ENCODE assay signal across 8 mouse cellular contexts in the genomic region with DNA sequence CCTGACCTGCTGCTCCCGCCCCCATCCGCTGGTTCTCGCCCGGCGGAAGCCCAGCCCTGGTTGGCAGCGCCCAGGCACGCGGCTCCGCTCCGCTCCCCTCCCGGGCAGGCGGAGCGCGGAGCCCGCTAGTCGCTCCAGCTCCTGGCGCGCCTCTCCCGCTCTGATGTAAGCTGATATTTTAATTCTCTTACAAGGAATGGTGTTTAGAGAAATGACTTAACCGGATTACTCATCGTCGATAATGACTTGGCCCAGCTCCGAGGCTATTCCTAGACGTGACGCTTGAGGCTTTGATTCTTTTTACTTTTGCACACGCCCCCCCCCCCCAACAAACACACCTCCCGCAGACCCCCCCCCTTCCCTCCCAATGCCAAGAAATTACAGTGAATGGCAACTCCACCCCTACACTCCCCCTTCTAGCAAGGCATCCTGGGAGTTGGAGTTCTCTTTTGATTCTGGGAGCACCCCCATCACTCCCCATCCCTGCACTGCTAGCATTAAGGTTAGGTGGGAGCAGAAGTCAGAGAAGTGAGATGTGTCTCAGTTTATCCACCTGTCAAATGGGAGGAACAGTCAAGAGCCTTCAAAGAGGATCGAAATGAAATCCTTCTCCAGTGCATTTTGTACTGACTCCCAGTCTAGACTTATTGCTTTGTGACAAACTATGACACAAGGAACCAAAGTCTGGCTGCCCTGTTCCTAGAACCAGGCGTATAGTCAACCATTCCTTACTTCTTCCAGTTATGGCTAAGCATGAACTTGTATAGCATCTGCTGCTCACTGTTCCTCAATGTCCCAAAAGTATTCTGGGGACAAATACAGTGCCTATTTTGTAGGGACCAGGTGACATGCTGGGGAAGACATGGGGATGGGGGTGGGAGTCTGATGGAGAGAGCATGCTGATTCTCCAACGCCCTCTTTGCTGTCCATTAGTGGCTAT. TPM values are rescaled to one million over a fixed set of nuclear protein-coding genes. Genes with fewer than 3 reads are reported as not detected.
DNase-seq lines count a peak whose midpoint lies in the region; ATAC-seq and TF ChIP-seq lines count a peak whose summit lies in the region.

No protein-coding gene starts in this region.

- peaks cover 69% of the 10 kb centered on the region for H3K27me3 ChIP-seq in forebrain, embryonic 10.5 days (ENCODE audit: poor library complexity, severe bottlenecking)
- H3K27me3 ChIP-seq in heart, embryonic 13.5 days (replicated peaks): peaks cover 37% of the 10 kb centered on the region
- no peaks in the 10 kb centered on the region for H3K27me3 ChIP-seq in kidney, postnatal 0 days (ENCODE audit: insufficient read depth, low read length)
- peaks cover 60% of the 10 kb centered on the region for H3K27me3 ChIP-seq in liver, embryonic 11.5 days (replicated peaks; ENCODE audit: control insufficient read depth, insufficient read depth, low read length)
- no peaks in the 10 kb centered on the region for H3K27me3 ChIP-seq in neural tube, embryonic 14.5 days (ENCODE audit: control insufficient read depth, insufficient read depth, low read length)

- peak overlapping the region; percentile 69 for H3K4me2 ChIP-seq in heart, embryonic 13.5 days
- peak overlapping the region; percentile 61 for H3K4me2 ChIP-seq in kidney, postnatal 0 days (ENCODE audit: low read length)
- H3K4me2 ChIP-seq in liver, embryonic 11.5 days: peak overlapping the region; percentile 67
- peak overlapping the region; percentile 55 for H3K4me2 ChIP-seq in neural tube, embryonic 14.5 days (ENCODE audit: low read depth, low read length)

- H3K36me3 ChIP-seq in forebrain, embryonic 10.5 days (replicated peaks): no peaks in the 10 kb centered on the region
- no peaks in the 10 kb centered on the region for H3K36me3 ChIP-seq in heart, embryonic 13.5 days
- H3K36me3 ChIP-seq in kidney, postnatal 0 days (ENCODE audit: insufficient read depth, low read length): no peaks in the 10 kb centered on the region
- H3K36me3 ChIP-seq in liver, embryonic 11.5 days (ENCODE audit: control insufficient read depth, insufficient read depth, low read length): no peaks in the 10 kb centered on the region
- H3K36me3 ChIP-seq in neural tube, embryonic 14.5 days (ENCODE audit: control insufficient read depth, insufficient read depth, low read length): no peaks in the 10 kb centered on the region

- peak; percentile 72 for DNase-seq in ovary, adult 18-20 months (ENCODE audit: low spot score)
- DNase-seq in ovary, postnatal 10 days (ENCODE audit: low spot score): no peak
- DNase-seq in forebrain, embryonic 10.5 days (ENCODE audit: extremely low spot score, low spot score): no peak
- peak; percentile 86 for DNase-seq in kidney, postnatal 0 days (ENCODE audit: low spot score)
- no peak for DNase-seq in liver, embryonic 11.5 days (ENCODE audit: low spot score)
- DNase-seq in thymus, postnatal 4 days: peak; percentile 62

- peak overlapping the region; percentile 73 for H3K9ac ChIP-seq in heart, embryonic 13.5 days
- H3K9ac ChIP-seq in kidney, postnatal 0 days (ENCODE audit: low read depth, low read length): no peak overlapping the region
- no peak overlapping the region for H3K9ac ChIP-seq in liver, embryonic 11.5 days (ENCODE audit: low read depth, low read length)
- H3K9ac ChIP-seq in neural tube, embryonic 14.5 days (replicated peaks; ENCODE audit: low read depth, low read length): peak overlapping the region; percentile 48

- 9% methylated on average over 30 of the region's 30 CpGs for WGBS in forebrain, embryonic 10.5 days
- WGBS in heart, embryonic 13.5 days: 8% methylated on average over 30 of the region's 30 CpGs
- WGBS in kidney, postnatal 0 days: 8% methylated on average over 30 of the region's 30 CpGs
- WGBS in liver, embryonic 11.5 days: 8% methylated on average over 30 of the region's 30 CpGs
- 9% methylated on average over 30 of the region's 30 CpGs for WGBS in neural tube, embryonic 14.5 days

- H3K4me3 ChIP-seq in forebrain, embryonic 10.5 days: peak overlapping the region; percentile 53
- peak overlapping the region; percentile 41 for H3K4me3 ChIP-seq in heart, embryonic 13.5 days
- H3K4me3 ChIP-seq in kidney, postnatal 0 days (replicated peaks; ENCODE audit: low read depth, low read length): peak overlapping the region; percentile 20; the same call in 1 of the 2 replicates
- peak overlapping the region; percentile 36 for H3K4me3 ChIP-seq in liver, embryonic 11.5 days (ENCODE audit: low read depth, low read length)
- peak overlapping the region; percentile 31 for H3K4me3 ChIP-seq in neural tube, embryonic 14.5 days (ENCODE audit: low read depth, low read length)

- no peaks in the 10 kb centered on the region for H3K9me3 ChIP-seq in forebrain, embryonic 10.5 days
- no peaks in the 10 kb centered on the region for H3K9me3 ChIP-seq in heart, embryonic 13.5 days
- no peaks in the 10 kb centered on the region for H3K9me3 ChIP-seq in kidney, postnatal 0 days (replicated peaks; ENCODE audit: low read length)
- no peaks in the 10 kb centered on the region for H3K9me3 ChIP-seq in liver, embryonic 11.5 days (ENCODE audit: control insufficient read depth, low read length)
- H3K9me3 ChIP-seq in neural tube, embryonic 14.5 days (ENCODE audit: control insufficient read depth, low read length): no peaks in the 10 kb centered on the region

- peak; percentile 55; the same call in 1 of the 2 replicates for ATAC-seq in heart, embryonic 13.5 days (ENCODE audit: extremely low read depth, insufficient number of reproducible peaks, low FRiP score, low TSS enrichment)
- peak; percentile 29; the same call in 1 of the 2 replicates for ATAC-seq in kidney, postnatal 0 days (replicated peaks; ENCODE audit: low FRiP score, low read depth)
- no peak for ATAC-seq in liver, embryonic 11.5 days (replicated peaks; ENCODE audit: low FRiP score)
- peak; percentile 33; the same call in 1 of the 2 replicates for ATAC-seq in neural tube, embryonic 14.5 days (ENCODE audit: low read depth)

- H3K4me1 ChIP-seq in forebrain, embryonic 10.5 days: peaks cover 22% of the 10 kb centered on the region
- H3K4me1 ChIP-seq in heart, embryonic 13.5 days: peaks cover 29% of the 10 kb centered on the region
- peaks cover 9% of the 10 kb centered on the region for H3K4me1 ChIP-seq in kidney, postnatal 0 days (replicated peaks; ENCODE audit: insufficient read depth, low read length)
- H3K4me1 ChIP-seq in liver, embryonic 11.5 days (replicated peaks; ENCODE audit: control insufficient read depth, insufficient read depth, low read length): peaks cover 6% of the 10 kb centered on the region
- H3K4me1 ChIP-seq in neural tube, embryonic 14.5 days (ENCODE audit: control insufficient read depth, insufficient read depth, low read length): 0 out of 2 replicates have a peak, but pooled peaks cover 4% of the 10 kb centered on the region

- H3K27ac ChIP-seq in forebrain, embryonic 10.5 days: peak overlapping the region; percentile 70
- peak overlapping the region; percentile 77 for H3K27ac ChIP-seq in heart, embryonic 13.5 days (replicated peaks)
- H3K27ac ChIP-seq in kidney, postnatal 0 days: no peak overlapping the region
- no peak overlapping the region for H3K27ac ChIP-seq in liver, embryonic 11.5 days (ENCODE audit: low read depth, low read length)
- H3K27ac ChIP-seq in neural tube, embryonic 14.5 days (ENCODE audit: low read depth, low read length): no peak overlapping the region

- no peak for TF ChIP-seq CTCF in kidney, postnatal 0 days (IDR thresholded peaks at IDR 0.05; ENCODE audit: low read depth)

RNA-seq across cellular contexts. Expression of gene Arid5a, which starts 3.9 kb away (rescaled TPM):
- 2.9 TPM in 2 replicates for polyA plus RNA-seq in forebrain, embryonic 10.5 days (2016; fragmentation: Nextera tagmentation; extraction: Ambion mirVana)
- 12.7 and 13.4 TPM in 2 replicates for polyA plus RNA-seq in heart, embryonic 13.5 days (2015; fragmentation: Nextera tagmentation; extraction: Ambion mirVana)
- 6.7 and 7.4 TPM in 2 replicates for polyA plus RNA-seq in kidney, postnatal 0 days (2015; fragmentation: Nextera tagmentation; extraction: Ambion mirVana)
- polyA plus RNA-seq in liver, embryonic 11.5 days (2014; fragmentation: Nextera tagmentation; extraction: Ambion mirVana): 2.4 and 3.9 TPM in 2 replicates
- polyA plus RNA-seq in neural tube, embryonic 14.5 days (2014; fragmentation: Nextera tagmentation; extraction: Ambion mirVana): 2.5 and 4.3 TPM in 2 replicates

RNA-seq across cellular contexts. Expression of gene Neurl3, which starts 29.2 kb away (rescaled TPM):
- 0.32 and 0.37 TPM in 2 replicates for polyA plus RNA-seq in forebrain, embryonic 10.5 days (2016; fragmentation: Nextera tagmentation; extraction: Ambion mirVana)
- polyA plus RNA-seq in heart, embryonic 13.5 days (2015; fragmentation: Nextera tagmentation; extraction: Ambion mirVana): 3.7 and 4.7 TPM in 2 replicates
- 13.3 and 14.1 TPM in 2 replicates for polyA plus RNA-seq in kidney, postnatal 0 days (2015; fragmentation: Nextera tagmentation; extraction: Ambion mirVana)
- polyA plus RNA-seq in liver, embryonic 11.5 days (2014; fragmentation: Nextera tagmentation; extraction: Ambion mirVana): 4.5 and 4.6 TPM in 2 replicates
- polyA plus RNA-seq in neural tube, embryonic 14.5 days (2014; fragmentation: Nextera tagmentation; extraction: Ambion mirVana): 1.1 and 2.1 TPM in 2 replicates

RNA-seq across cellular contexts. Expression of gene Uggt1, which starts 59.1 kb away (rescaled TPM):
- 52.1 and 53.6 TPM in 2 replicates for polyA plus RNA-seq in forebrain, embryonic 10.5 days (2016; fragmentation: Nextera tagmentation; extraction: Ambion mirVana)
- 32.7 and 34.4 TPM in 2 replicates for polyA plus RNA-seq in heart, embryonic 13.5 days (2015; fragmentation: Nextera tagmentation; extraction: Ambion mirVana)
- polyA plus RNA-seq in kidney, postnatal 0 days (2015; fragmentation: Nextera tagmentation; extraction: Ambion mirVana): 41.2 and 42.7 TPM in 2 replicates
- 54.4 and 55.8 TPM in 2 replicates for polyA plus RNA-seq in liver, embryonic 11.5 days (2014; fragmentation: Nextera tagmentation; extraction: Ambion mirVana)
- 61.6 and 63.6 TPM in 2 replicates for polyA plus RNA-seq in neural tube, embryonic 14.5 days (2014; fragmentation: Nextera tagmentation; extraction: Ambion mirVana)

Comparison
In these comparisons a context has a peak if more than half of its experiments do, and no peak if none do; other contexts are left out.
1. DNase-seq: peak in ovary, adult 18-20 months (single experiment), kidney, postnatal 0 days (single experiment) and thymus, postnatal 4 days (single experiment); none in ovary, postnatal 10 days (single experiment), forebrain, embryonic 10.5 days (single experiment) and liver, embryonic 11.5 days (single experiment).
2. H3K27ac ChIP-seq: peak in forebrain, embryonic 10.5 days (single experiment) and heart, embryonic 13.5 days (single experiment); none in kidney, postnatal 0 days (single experiment), liver, embryonic 11.5 days (single experiment) and neural tube, embryonic 14.5 days (single experiment).
3. H3K9ac ChIP-seq: peak in heart, embryonic 13.5 days (single experiment) and neural tube, embryonic 14.5 days (single experiment); none in kidney, postnatal 0 days (single experiment) and liver, embryonic 11.5 days (single experiment).
4. Peak in every context shown above with its lines, with median percentiles within 50 percentile points of each other: H3K4me3 ChIP-seq and H3K4me2 ChIP-seq.